In the genomic region with DNA sequence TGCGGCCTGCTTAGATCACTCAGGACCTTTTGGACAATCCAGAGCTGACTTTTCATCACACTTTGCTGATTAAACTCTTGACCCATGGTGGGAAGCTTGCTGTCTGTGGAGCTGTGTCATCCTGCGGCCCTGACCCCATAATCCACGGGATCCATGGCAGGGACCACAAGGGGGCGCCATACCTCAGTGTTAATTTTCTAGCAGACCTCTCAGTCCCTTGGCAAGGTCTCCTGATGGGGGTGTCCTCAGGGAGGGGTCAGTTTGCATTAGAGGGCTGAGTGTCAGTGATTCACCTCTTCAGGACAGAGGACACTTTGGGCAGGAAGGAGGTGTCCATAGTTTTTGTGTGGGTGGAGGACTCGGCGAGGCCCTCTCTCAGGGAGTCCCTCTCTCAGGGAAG, we compare ENCODE assay signal across 9 mouse cellular contexts.
A peak's percentile ranks its signal among the peaks of the same experiment; 100 is the strongest.
DNase-seq lines count a peak whose midpoint lies in the region; ATAC-seq lines count a peak whose summit lies in the region.
"Had no signal": no experiment of that assay in that cellular context is flagged by ENCODE, and none has a peak within 500 bp of the region (broad histone marks: within the 10 kb centered on the region; RNA-seq: fewer than 3 reads in every experiment).

No protein-coding gene starts in this region.

- peak; percentile 33 to 59 for DNase-seq in cerebellum, adult 18-20 months
- peak; percentile 68 for DNase-seq in neural tube, embryonic 10.5 days (ENCODE audit: extremely low spot score, low spot score)
- peak; percentile 41 for DNase-seq in cerebellum, adult 8-10 months
- DNase-seq in induced T-regulatory cell, adult 2 months (ENCODE audit: low read depth), result peak; percentile 66
- DNase-seq in mesoderm, embryonic 11.5 days (ENCODE audit: low read depth, low spot score), result peak; percentile 50
- DNase-seq in urinary bladder, postnatal 4 days (ENCODE audit: low spot score in 2 of 2), result peak; percentile 61 to 75

- no peaks in the 10 kb centered on the region for H3K36me3 ChIP-seq in neural tube, embryonic 15.5 days

- no peak overlapping the region for H3K4me2 ChIP-seq in neural tube, embryonic 15.5 days

- no peaks in the 10 kb centered on the region for H3K9me3 ChIP-seq in neural tube, embryonic 15.5 days (replicated peaks)

- ATAC-seq in cerebellum, adult (ENCODE audit: insufficient number of reproducible peaks, low FRiP score, low TSS enrichment), result no peak
- no peak for ATAC-seq in neural tube, embryonic 15.5 days (ENCODE audit: low FRiP score)
- ATAC-seq: Patski had no signal

- no peak overlapping the region for H3K27ac ChIP-seq in neural tube, embryonic 15.5 days (replicated peaks)

- no peaks in the 10 kb centered on the region for H3K27me3 ChIP-seq in neural tube, embryonic 15.5 days (replicated peaks)

- H3K4me3 ChIP-seq in neural tube, embryonic 15.5 days (replicated peaks), result no peak overlapping the region

- H3K9ac ChIP-seq in neural tube, embryonic 15.5 days (replicated peaks), result no peak overlapping the region

- WGBS in neural tube, embryonic 15.5 days, result 51% methylated on average over 6 of the region's 6 CpGs

- 0 out of 2 replicates have a peak, but pooled peaks cover 3% of the 10 kb centered on the region for H3K4me1 ChIP-seq in neural tube, embryonic 15.5 days
